8 mouse cellular contexts compared by ENCODE assay signal in the genomic region with DNA sequence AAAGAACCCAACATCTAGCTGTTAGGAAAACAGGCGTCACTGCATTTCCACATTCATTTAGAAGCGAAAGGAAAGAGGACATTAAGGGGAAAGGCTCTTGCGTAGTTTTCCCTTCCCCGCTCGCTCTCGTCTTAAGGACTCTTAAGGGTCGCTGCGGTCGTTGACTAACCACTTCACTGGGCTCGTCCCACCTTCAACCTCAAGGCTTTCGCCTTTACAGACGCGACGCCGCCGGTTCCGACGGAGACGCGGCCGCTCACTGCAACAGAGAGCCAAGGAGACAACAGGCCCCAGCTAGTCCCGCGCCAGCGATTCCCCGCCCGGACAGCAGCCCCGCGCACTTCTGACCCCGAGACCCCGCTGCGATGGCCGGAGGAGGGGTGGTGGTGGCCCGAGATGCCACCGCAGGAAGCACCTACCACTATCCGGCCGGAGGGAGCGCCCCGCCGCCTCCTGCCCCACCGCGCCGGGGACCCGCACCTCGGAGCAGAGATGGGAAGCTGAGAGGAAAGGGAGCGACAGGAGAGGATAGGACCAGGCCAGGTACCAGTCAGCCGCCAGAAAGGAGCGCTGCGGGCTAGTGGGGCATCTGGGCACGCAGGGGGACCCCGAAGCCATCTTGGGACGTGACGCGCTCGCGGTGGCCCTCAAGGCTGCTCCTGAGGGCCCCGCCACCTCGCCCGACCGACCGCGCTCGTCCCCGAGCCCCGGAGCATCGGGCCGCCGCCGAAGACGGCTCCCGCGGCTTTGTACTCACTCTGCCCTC. TPM values are rescaled to one million over a fixed set of nuclear protein-coding genes. Genes with fewer than 3 reads are reported as not detected.
DNase-seq lines count a peak whose midpoint lies in the region; ATAC-seq and TF ChIP-seq lines count a peak whose summit lies in the region.

No protein-coding gene starts in this region.

- H3K27ac ChIP-seq in heart, embryonic 11.5 days (ENCODE audit: low read depth, low read length) = peak overlapping the region; percentile 99
- peak overlapping the region; percentile 97 for H3K27ac ChIP-seq in kidney, postnatal 0 days
- peak overlapping the region; percentile 92 for H3K27ac ChIP-seq in neural tube, embryonic 11.5 days (ENCODE audit: low read depth, low read length)
- H3K27ac ChIP-seq in testis, adult 2 months (ENCODE audit: control insufficient read depth, insufficient read depth, low read depth, low read length) = peak overlapping the region; percentile 100

- H3K4me2 ChIP-seq in heart, embryonic 11.5 days = peak overlapping the region; percentile 71
- H3K4me2 ChIP-seq in kidney, postnatal 0 days (ENCODE audit: low read length) = peak overlapping the region; percentile 69
- peak overlapping the region; percentile 70 for H3K4me2 ChIP-seq in neural tube, embryonic 11.5 days (ENCODE audit: low read depth)

- peak; percentile 69 for ATAC-seq in heart, embryonic 11.5 days (replicated peaks; ENCODE audit: insufficient number of reproducible peaks, low FRiP score, low TSS enrichment)
- peak; percentile 69 for ATAC-seq in kidney, postnatal 0 days (replicated peaks; ENCODE audit: low FRiP score, low read depth)
- peak; percentile 68 for ATAC-seq in neural tube, embryonic 11.5 days (ENCODE audit: insufficient read depth, low FRiP score, low TSS enrichment)

- 0 out of 2 replicates have a peak, but pooled peaks have one; percentile 22 for TF ChIP-seq POLR2A in testis, adult 2 months (IDR thresholded peaks at IDR 0.05; ENCODE audit: control insufficient read depth, low read depth, low read length)

- no peaks in the 10 kb centered on the region for H3K27me3 ChIP-seq in heart, embryonic 11.5 days (ENCODE audit: control insufficient read depth, insufficient read depth, low read length)
- no peaks in the 10 kb centered on the region for H3K27me3 ChIP-seq in kidney, postnatal 0 days (ENCODE audit: insufficient read depth, low read length)
- H3K27me3 ChIP-seq in neural tube, embryonic 11.5 days (ENCODE audit: control insufficient read depth, insufficient read depth, low read length) = no peaks in the 10 kb centered on the region
- no peaks in the 10 kb centered on the region for H3K27me3 ChIP-seq in testis, adult 2 months (ENCODE audit: control insufficient read depth, insufficient read depth, low read length)

- no peak for TF ChIP-seq CTCF in kidney, postnatal 0 days (IDR thresholded peaks at IDR 0.05; ENCODE audit: low read depth)
- TF ChIP-seq CTCF in testis, adult 2 months (IDR thresholded peaks at IDR 0.05; ENCODE audit: control insufficient read depth, insufficient read depth, insufficient replicate concordance, low read depth, low read length) = no peak

- peaks cover 23% of the 10 kb centered on the region for H3K4me1 ChIP-seq in heart, embryonic 11.5 days (ENCODE audit: control insufficient read depth, insufficient read depth, low read length)
- peaks cover 11% of the 10 kb centered on the region for H3K4me1 ChIP-seq in kidney, postnatal 0 days (replicated peaks; ENCODE audit: insufficient read depth, low read length)
- H3K4me1 ChIP-seq in neural tube, embryonic 11.5 days (ENCODE audit: control insufficient read depth, insufficient read depth, low read length) = peaks cover 17% of the 10 kb centered on the region
- peaks cover 2% of the 10 kb centered on the region for H3K4me1 ChIP-seq in testis, adult 2 months (ENCODE audit: control insufficient read depth, insufficient read depth, low read length)

- no peaks in the 10 kb centered on the region for H3K9me3 ChIP-seq in heart, embryonic 11.5 days (replicated peaks; ENCODE audit: control insufficient read depth, low read length)
- H3K9me3 ChIP-seq in kidney, postnatal 0 days (replicated peaks; ENCODE audit: low read length) = no peaks in the 10 kb centered on the region
- H3K9me3 ChIP-seq in neural tube, embryonic 11.5 days (ENCODE audit: control insufficient read depth, low read length) = no peaks in the 10 kb centered on the region

- no peaks in the 10 kb centered on the region for H3K36me3 ChIP-seq in heart, embryonic 11.5 days (ENCODE audit: control insufficient read depth, insufficient read depth, low read length)
- no peaks in the 10 kb centered on the region for H3K36me3 ChIP-seq in kidney, postnatal 0 days (ENCODE audit: insufficient read depth, low read length)
- no peaks in the 10 kb centered on the region for H3K36me3 ChIP-seq in neural tube, embryonic 11.5 days (ENCODE audit: control insufficient read depth, insufficient read depth, low read length)
- H3K36me3 ChIP-seq in testis, adult 2 months (ENCODE audit: control insufficient read depth, insufficient read depth, low read length) = no peaks in the 10 kb centered on the region

- peak overlapping the region; percentile 99 for H3K9ac ChIP-seq in heart, embryonic 11.5 days (ENCODE audit: low read depth, low read length)
- peak overlapping the region; percentile 90 for H3K9ac ChIP-seq in kidney, postnatal 0 days (ENCODE audit: low read depth, low read length)
- peak overlapping the region; percentile 99 for H3K9ac ChIP-seq in neural tube, embryonic 11.5 days (ENCODE audit: low read length)

- under 1% methylated on average over 69 of the region's 71 CpGs for WGBS in heart, embryonic 11.5 days (ENCODE audit: insufficient replicate concordance)
- WGBS in kidney, postnatal 0 days = under 1% methylated on average over 65 of the region's 71 CpGs
- WGBS in neural tube, embryonic 11.5 days = under 1% methylated on average over 62 of the region's 71 CpGs

- DNase-seq in 3134 (ENCODE audit: extremely low read depth, insufficient read length, low spot score) = peak; percentile 70
- peak; percentile 65 for DNase-seq in Muller cell, postnatal 12 days (ENCODE audit: inconsistent ontology term)
- DNase-seq in embryo, embryonic 11.5 days (ENCODE audit: low read depth, low spot score) = peak; percentile 20
- DNase-seq in kidney, postnatal 0 days (ENCODE audit: low spot score) = peak; percentile 72
- DNase-seq in lung, adult 18-20 months = peak; percentile 81 to 89
- no peak for DNase-seq in neural tube, embryonic 11.5 days (ENCODE audit: low spot score)

- H3K4me3 ChIP-seq in heart, embryonic 11.5 days (ENCODE audit: low read depth, low read length) = peak overlapping the region; percentile 99
- peak overlapping the region; percentile 82 for H3K4me3 ChIP-seq in kidney, postnatal 0 days (replicated peaks; ENCODE audit: low read depth, low read length)
- H3K4me3 ChIP-seq in neural tube, embryonic 11.5 days (ENCODE audit: low read depth, low read length) = peak overlapping the region; percentile 100
- peak overlapping the region; percentile 99 for H3K4me3 ChIP-seq in testis, adult 2 months (ENCODE audit: control insufficient read depth, low read depth, low read length)

RNA-seq across cellular contexts. Expression of a gene that starts 0.6 kb away (rescaled TPM):
- 27.3 and 40.4 TPM in 2 replicates for polyA plus RNA-seq in heart, embryonic 11.5 days (2014; fragmentation: Nextera tagmentation; extraction: Ambion mirVana)
- 60.9 and 69.0 TPM in 2 replicates for polyA plus RNA-seq in kidney, postnatal 0 days (2015; fragmentation: Nextera tagmentation; extraction: Ambion mirVana)
- polyA plus RNA-seq in neural tube, embryonic 11.5 days (2014; fragmentation: Nextera tagmentation; extraction: Ambion mirVana) = 50.0 and 54.7 TPM in 2 replicates
- polyA plus RNA-seq in testis, adult 2 months (2012; rRNA removed) = 36.2 and 45.4 TPM in 2 replicates

RNA-seq across cellular contexts. Expression of a gene that starts 48.5 kb away (rescaled TPM):
- polyA plus RNA-seq in heart, embryonic 11.5 days (2014; fragmentation: Nextera tagmentation; extraction: Ambion mirVana) = 74.4 and 78.3 TPM in 2 replicates
- polyA plus RNA-seq in kidney, postnatal 0 days (2015; fragmentation: Nextera tagmentation; extraction: Ambion mirVana) = 20.5 and 20.6 TPM in 2 replicates
- 129 and 130 TPM in 2 replicates for polyA plus RNA-seq in neural tube, embryonic 11.5 days (2014; fragmentation: Nextera tagmentation; extraction: Ambion mirVana)
- 68.9 and 76.0 TPM in 2 replicates for polyA plus RNA-seq in testis, adult 2 months (2012; rRNA removed)

RNA-seq across cellular contexts. Expression of a gene that starts 55.8 kb away (rescaled TPM):
- 7.1 and 7.9 TPM in 2 replicates for polyA plus RNA-seq in heart, embryonic 11.5 days (2014; fragmentation: Nextera tagmentation; extraction: Ambion mirVana)
- polyA plus RNA-seq in kidney, postnatal 0 days (2015; fragmentation: Nextera tagmentation; extraction: Ambion mirVana) = 15.8 and 16.4 TPM in 2 replicates
- 6.6 and 7.0 TPM in 2 replicates for polyA plus RNA-seq in neural tube, embryonic 11.5 days (2014; fragmentation: Nextera tagmentation; extraction: Ambion mirVana)
- polyA plus RNA-seq in testis, adult 2 months (2012; rRNA removed) = 2.1 and 2.2 TPM in 2 replicates
